Mouse (Mus musculus): ENCODE results near the gene Psmb11. TPM values are rescaled to one million over a fixed set of nuclear protein-coding genes. Genes with fewer than 3 reads are reported as not detected.

Psmb11 gene
- polyA plus RNA-seq, 1 experiment from 2014 or later = not detected

GRCm38 (mm10) chr14:54642224-54642944 is 21.2 kb downstream of the Psmb11 start:
- peaks cover 16% of the 10 kb centered on the region for H3K4me1 ChIP-seq
- WGBS = 80% methylated on average over 25 of the region's 25 CpGs
- H3K9me3 ChIP-seq = no peaks in the 10 kb centered on the region
- H3K27me3 ChIP-seq = no peaks in the 10 kb centered on the region
- H3K36me3 ChIP-seq = peaks cover 72% of the 10 kb centered on the region
- H3K4me3 ChIP-seq = no peak overlapping the region
- ATAC-seq (ENCODE audit: insufficient number of reproducible peaks, insufficient read depth, low FRiP score, low TSS enrichment, low read depth) = no peak
- H3K4me2 ChIP-seq = no peak overlapping the region
- H3K27ac ChIP-seq = peak overlapping the region; percentile 22; the same call in 1 of the 2 replicates
- H3K9ac ChIP-seq = no peak overlapping the region

GRCm38 (mm10) chr14:54643011-54643410 is 21.8 kb downstream of the Psmb11 start:
- Histone ChIP-seq H3K9ac (no peak overlapping the region), H3K27me3 (no peaks in the 10 kb centered on the region), H3K4me2 (no peak overlapping the region), H3K27ac (no peak overlapping the region), H3K4me1 (peaks cover 16% of the 10 kb centered on the region), H3K9me3 (no peaks in the 10 kb centered on the region), H3K36me3 (peaks cover 72% of the 10 kb centered on the region), H3K4me3 (no peak overlapping the region)
- no peak for ATAC-seq (ENCODE audit: insufficient number of reproducible peaks, insufficient read depth, low FRiP score, low TSS enrichment, low read depth)
- WGBS = 83% methylated on average over 2 of the region's 2 CpGs

GRCm38 (mm10) chr14:54644294-54644693 is 23.1 kb downstream of the Psmb11 start:
- no peaks in the 10 kb centered on the region for H3K27me3 ChIP-seq
- no peak overlapping the region for H3K4me2 ChIP-seq
- no peak for ATAC-seq (ENCODE audit: insufficient number of reproducible peaks, insufficient read depth, low FRiP score, low TSS enrichment, low read depth)
- H3K27ac ChIP-seq = no peak overlapping the region
- no peaks in the 10 kb centered on the region for H3K9me3 ChIP-seq
- H3K4me3 ChIP-seq = no peak overlapping the region
- 86% methylated on average over 9 of the region's 9 CpGs for WGBS
- peaks cover 15% of the 10 kb centered on the region for H3K4me1 ChIP-seq
- peaks cover 72% of the 10 kb centered on the region for H3K36me3 ChIP-seq
- no peak overlapping the region for H3K9ac ChIP-seq

GRCm38 (mm10) chr14:54646455-54646854 is 25.2 kb downstream of the Psmb11 start:
- Histone ChIP-seq H3K9ac (no peak overlapping the region), H3K36me3 (peaks cover 90% of the 10 kb centered on the region), H3K27me3 (no peaks in the 10 kb centered on the region), H3K9me3 (no peaks in the 10 kb centered on the region), H3K4me2 (no peak overlapping the region), H3K27ac (no peak overlapping the region), H3K4me1 (peaks cover 21% of the 10 kb centered on the region), H3K4me3 (no peak overlapping the region)
- 94% methylated on average over 17 of the region's 17 CpGs for WGBS
- no peak for ATAC-seq (ENCODE audit: insufficient number of reproducible peaks, insufficient read depth, low FRiP score, low TSS enrichment, low read depth)

GRCm38 (mm10) chr14:54646898-54647636 is 25.8 kb downstream of the Psmb11 start:
- Histone ChIP-seq H3K9ac (no peak overlapping the region), H3K36me3 (peaks cover 94% of the 10 kb centered on the region), H3K4me3 (no peak overlapping the region), H3K27ac (no peak overlapping the region), H3K27me3 (no peaks in the 10 kb centered on the region), H3K9me3 (no peaks in the 10 kb centered on the region), H3K4me2 (no peak overlapping the region), H3K4me1 (peaks cover 27% of the 10 kb centered on the region)
- 93% methylated on average over 8 of the region's 8 CpGs for WGBS
- ATAC-seq (ENCODE audit: insufficient number of reproducible peaks, insufficient read depth, low FRiP score, low TSS enrichment, low read depth) = no peak

GRCm38 (mm10) chr14:54647900-54648299 is 26.7 kb downstream of the Psmb11 start:
- Histone ChIP-seq H3K36me3 (peaks cover 86% of the 10 kb centered on the region), H3K4me3 (no peak overlapping the region), H3K9me3 (no peaks in the 10 kb centered on the region), H3K9ac (no peak overlapping the region), H3K27me3 (no peaks in the 10 kb centered on the region), H3K4me2 (no peak overlapping the region), H3K4me1 (peaks cover 34% of the 10 kb centered on the region), H3K27ac (no peak overlapping the region)
- 81% methylated on average over 4 of the region's 4 CpGs for WGBS
- no peak for ATAC-seq (ENCODE audit: insufficient number of reproducible peaks, insufficient read depth, low FRiP score, low TSS enrichment, low read depth)

GRCm38 (mm10) chr14:54650621-54651454 is 29.6 kb downstream of the Psmb11 start:
- 62% methylated on average over 23 of the region's 23 CpGs for whole genome bisulfite sequencing
- ATAC-seq (ENCODE audit: insufficient number of reproducible peaks, insufficient read depth, low FRiP score, low TSS enrichment, low read depth) = no peak; the same call in 1 of the 2 replicates
- Histone ChIP-seq H3K27me3 (no peaks in the 10 kb centered on the region), H3K4me1 (peaks cover 42% of the 10 kb centered on the region), H3K4me2 (peak overlapping the region; percentile 92; the same call in 1 of the 2 replicates), H3K27ac (no peak overlapping the region), H3K36me3 (peaks cover 63% of the 10 kb centered on the region), H3K4me3 (no peak overlapping the region), H3K9me3 (no peaks in the 10 kb centered on the region), H3K9ac (no peak overlapping the region)

- H3K36me3 ChIP-seq = peaks cover 63% of the 10 kb centered on the region
- H3K4me3 ChIP-seq = peak overlapping the region; percentile 75; the same call in 1 of the 2 replicates
- H3K4me1 ChIP-seq = peaks cover 42% of the 10 kb centered on the region
- H3K27ac ChIP-seq = peak overlapping the region; percentile 83
- no peak for ATAC-seq (ENCODE audit: insufficient number of reproducible peaks, insufficient read depth, low FRiP score, low TSS enrichment, low read depth)
- H3K9ac ChIP-seq = peak overlapping the region; percentile 46; the same call in 1 of the 2 replicates
- H3K9me3 ChIP-seq = no peaks in the 10 kb centered on the region
- peak overlapping the region; percentile 92 for H3K4me2 ChIP-seq
- no peaks in the 10 kb centered on the region for H3K27me3 ChIP-seq
- 75% methylated on average over 4 of the region's 4 CpGs for WGBS
These were observed 30.3 kb downstream of the Psmb11 start for GRCm38 (mm10) chr14:54651556-54651955.

- H3K4me2 ChIP-seq = peak overlapping the region; percentile 92
- ATAC-seq (ENCODE audit: insufficient number of reproducible peaks, insufficient read depth, low FRiP score, low TSS enrichment, low read depth) = no peak
- no peaks in the 10 kb centered on the region for H3K27me3 ChIP-seq
- peak overlapping the region; percentile 83 for H3K27ac ChIP-seq
- peaks cover 42% of the 10 kb centered on the region for H3K4me1 ChIP-seq
- no peaks in the 10 kb centered on the region for H3K9me3 ChIP-seq
- H3K36me3 ChIP-seq = peaks cover 62% of the 10 kb centered on the region
- peak overlapping the region; percentile 89 for H3K9ac ChIP-seq
- WGBS = under 1% methylated on average over 6 of the region's 7 CpGs
- peak overlapping the region; percentile 75 for H3K4me3 ChIP-seq
These were observed 31.6 kb downstream of the Psmb11 start for GRCm38 (mm10) chr14:54652787-54653186.

GRCm38 (mm10) chr14:54653496-54653895 is 32.3 kb downstream of the Psmb11 start:
- Histone ChIP-seq H3K36me3 (peaks cover 62% of the 10 kb centered on the region), H3K27me3 (no peaks in the 10 kb centered on the region), H3K9ac (peak overlapping the region; percentile 89), H3K9me3 (no peaks in the 10 kb centered on the region), H3K4me3 (peak overlapping the region; percentile 75), H3K4me1 (peaks cover 42% of the 10 kb centered on the region), H3K4me2 (peak overlapping the region; percentile 92), H3K27ac (peak overlapping the region; percentile 83)
- under 1% methylated on average over 12 of the region's 12 CpGs for WGBS
- ATAC-seq (ENCODE audit: insufficient number of reproducible peaks, insufficient read depth, low FRiP score, low TSS enrichment, low read depth) = peak; percentile 87

GRCm38 (mm10) chr14:54660009-54660408 is 38.8 kb downstream of the Psmb11 start:
- no peak for ATAC-seq (ENCODE audit: insufficient number of reproducible peaks, insufficient read depth, low FRiP score, low TSS enrichment, low read depth)
- peaks cover 96% of the 10 kb centered on the region for H3K36me3 ChIP-seq
- 84% methylated on average over 2 of the region's 2 CpGs for WGBS
- H3K9ac ChIP-seq = no peak overlapping the region
- no peaks in the 10 kb centered on the region for H3K27me3 ChIP-seq
- no peak overlapping the region for H3K27ac ChIP-seq
- H3K4me1 ChIP-seq = no peaks in the 10 kb centered on the region
- H3K4me2 ChIP-seq = no peak overlapping the region
- H3K9me3 ChIP-seq = no peaks in the 10 kb centered on the region
- H3K4me3 ChIP-seq = no peak overlapping the region
